Comparison of ENCODE assay signal across 8 mouse cellular contexts in genomic region chr2:92430723-92431541, GRCm38 (mm10). TPM values are rescaled to one million over a fixed set of nuclear protein-coding genes. Genes with fewer than 3 reads are reported as not detected.
A peak's percentile ranks its signal among the peaks of the same experiment; 100 is the strongest.
DNase-seq lines count a peak whose midpoint lies in the region; ATAC-seq and TF ChIP-seq lines count a peak whose summit lies in the region.

No protein-coding gene starts in this region.

- H3K27ac ChIP-seq in hindbrain, embryonic 15.5 days (replicated peaks) = peak overlapping the region; percentile 88
- H3K27ac ChIP-seq in limb, embryonic 11.5 days (replicated peaks; ENCODE audit: low read depth, low read length) = no peak overlapping the region
- H3K27ac ChIP-seq in midbrain, embryonic 12.5 days (replicated peaks) = peak overlapping the region; percentile 64
- H3K27ac ChIP-seq in testis, adult 2 months (ENCODE audit: control insufficient read depth, insufficient read depth, low read depth, low read length) = peak overlapping the region; percentile 27; the same call in 1 of the 2 replicates

- H3K9ac ChIP-seq in hindbrain, embryonic 15.5 days = peak overlapping the region; percentile 76
- no peak overlapping the region for H3K9ac ChIP-seq in limb, embryonic 11.5 days (ENCODE audit: low read length)
- peak overlapping the region; percentile 83 for H3K9ac ChIP-seq in midbrain, embryonic 12.5 days (replicated peaks)

- no peak for TF ChIP-seq CTCF in testis, adult 2 months (IDR thresholded peaks at IDR 0.05; ENCODE audit: control insufficient read depth, insufficient read depth, insufficient replicate concordance, low read depth, low read length)

- peak; percentile 63 for DNase-seq in cerebellum, adult 8-10 months
- DNase-seq in gastrocnemius, adult 18-20 months (ENCODE audit: low spot score) = peak; percentile 77
- no peak for DNase-seq in limb, embryonic 11.5 days (ENCODE audit: low spot score)

- H3K4me3 ChIP-seq in erythroblast, embryonic 14.5 days (replicated peaks) = peak overlapping the region; percentile 95
- peak overlapping the region; percentile 83 for H3K4me3 ChIP-seq in hindbrain, embryonic 15.5 days
- no peak overlapping the region for H3K4me3 ChIP-seq in limb, embryonic 11.5 days (ENCODE audit: low read depth, low read length)
- H3K4me3 ChIP-seq in midbrain, embryonic 12.5 days = peak overlapping the region; percentile 90
- H3K4me3 ChIP-seq in testis, adult 2 months (ENCODE audit: control insufficient read depth, low read depth, low read length) = no peak overlapping the region

- H3K4me1 ChIP-seq in erythroblast, embryonic 14.5 days (ENCODE audit: control insufficient read depth) = peaks cover 65% of the 10 kb centered on the region
- H3K4me1 ChIP-seq in hindbrain, embryonic 15.5 days (replicated peaks) = peaks cover 79% of the 10 kb centered on the region
- peaks cover 19% of the 10 kb centered on the region for H3K4me1 ChIP-seq in limb, embryonic 11.5 days (ENCODE audit: control insufficient read depth, insufficient read depth, low read length)
- peaks cover 70% of the 10 kb centered on the region for H3K4me1 ChIP-seq in midbrain, embryonic 12.5 days
- H3K4me1 ChIP-seq in testis, adult 2 months (ENCODE audit: control insufficient read depth, insufficient read depth, low read length) = peaks cover 16% of the 10 kb centered on the region

- no peaks in the 10 kb centered on the region for H3K27me3 ChIP-seq in erythroblast, embryonic 14.5 days (ENCODE audit: control insufficient read depth)
- H3K27me3 ChIP-seq in hindbrain, embryonic 15.5 days = peaks cover under 1% of the 10 kb centered on the region; the same call in 1 of the 2 replicates
- H3K27me3 ChIP-seq in limb, embryonic 11.5 days (ENCODE audit: control insufficient read depth, insufficient read depth, low read length) = peaks cover 2% of the 10 kb centered on the region; the same call in 1 of the 2 replicates
- peaks cover 8% of the 10 kb centered on the region; the same call in 1 of the 2 replicates for H3K27me3 ChIP-seq in midbrain, embryonic 12.5 days
- no peaks in the 10 kb centered on the region for H3K27me3 ChIP-seq in testis, adult 2 months (ENCODE audit: control insufficient read depth, insufficient read depth, low read length)

- peak overlapping the region; percentile 88 for H3K4me2 ChIP-seq in hindbrain, embryonic 15.5 days
- peak overlapping the region; percentile 27; the same call in 1 of the 2 replicates for H3K4me2 ChIP-seq in limb, embryonic 11.5 days (ENCODE audit: low read depth, severe bottlenecking)
- H3K4me2 ChIP-seq in midbrain, embryonic 12.5 days (replicated peaks) = peak overlapping the region; percentile 89

- WGBS in hindbrain, embryonic 15.5 days = 52% methylated on average over 21 of the region's 21 CpGs
- 75% methylated on average over 21 of the region's 21 CpGs for WGBS in limb, embryonic 11.5 days
- 62% methylated on average over 21 of the region's 21 CpGs for WGBS in midbrain, embryonic 12.5 days

- H3K9me3 ChIP-seq in erythroblast, embryonic 14.5 days (ENCODE audit: control insufficient read depth, low read length) = no peaks in the 10 kb centered on the region
- no peaks in the 10 kb centered on the region for H3K9me3 ChIP-seq in hindbrain, embryonic 15.5 days
- H3K9me3 ChIP-seq in limb, embryonic 11.5 days (ENCODE audit: control insufficient read depth, low read length) = no peaks in the 10 kb centered on the region
- H3K9me3 ChIP-seq in midbrain, embryonic 12.5 days = no peaks in the 10 kb centered on the region

- ATAC-seq in erythroblast, adult 5-6 weeks (replicated peaks; ENCODE audit: low FRiP score, poor library complexity, severe bottlenecking) = no peak
- peak; percentile 42 for ATAC-seq in hindbrain, embryonic 15.5 days (ENCODE audit: low FRiP score, low read depth)
- ATAC-seq in limb, embryonic 11.5 days (ENCODE audit: insufficient number of reproducible peaks, low FRiP score, low TSS enrichment, low read depth) = no peak
- 0 out of 2 replicates have a peak, but pooled peaks have one; percentile 25 for ATAC-seq in midbrain, embryonic 12.5 days (ENCODE audit: low FRiP score, low read depth)

- TF ChIP-seq POLR2A in testis, adult 2 months (IDR thresholded peaks at IDR 0.05; ENCODE audit: control insufficient read depth, low read depth, low read length) = no peak

- peaks cover 14% of the 10 kb centered on the region for H3K36me3 ChIP-seq in erythroblast, embryonic 14.5 days (ENCODE audit: control insufficient read depth)
- H3K36me3 ChIP-seq in hindbrain, embryonic 15.5 days = no peaks in the 10 kb centered on the region
- no peaks in the 10 kb centered on the region; the same call in 1 of the 2 replicates for H3K36me3 ChIP-seq in limb, embryonic 11.5 days (ENCODE audit: control insufficient read depth, insufficient read depth, low read length)
- peaks cover 3% of the 10 kb centered on the region; the same call in 1 of the 2 replicates for H3K36me3 ChIP-seq in midbrain, embryonic 12.5 days
- H3K36me3 ChIP-seq in testis, adult 2 months (ENCODE audit: control insufficient read depth, insufficient read depth, low read length) = no peaks in the 10 kb centered on the region; the same call in 1 of the 2 replicates

RNA-seq across cellular contexts. Expression of gene Cry2, which starts 2.9 kb away (rescaled TPM):
- polyA plus RNA-seq in erythroblast, embryonic 14.5 days (2012) = 0.36 and 0.45 TPM in 2 replicates
- total RNA-seq in erythroblast, adult 5-6 weeks (2015; ENCODE audit: low replicate concordance) = 0.19 and 0.63 TPM in 2 replicates
- 1.3 and 1.5 TPM in 2 replicates for total RNA-seq in erythroblast, adult 5-6 weeks (2017; ENCODE audit: low replicate concordance)
- total RNA-seq in gastrocnemius, adult 18-20 months (2021) = 10 to 100 TPM; 18.5 to 21.2 TPM
- 41.1 and 47.9 TPM in 2 replicates for polyA plus RNA-seq in hindbrain, embryonic 15.5 days (2015; fragmentation: Nextera tagmentation; extraction: Ambion mirVana)
- 18.0 and 18.1 TPM in 2 replicates for polyA plus RNA-seq in limb, embryonic 11.5 days (2014; fragmentation: Nextera tagmentation; extraction: Ambion mirVana)
- polyA plus RNA-seq in midbrain, embryonic 12.5 days (2016; fragmentation: Nextera tagmentation; extraction: Ambion mirVana) = 36.1 and 37.7 TPM in 2 replicates
- 20.4 and 22.0 TPM in 2 replicates for polyA plus RNA-seq in testis, adult 2 months (2012; rRNA removed)

RNA-seq across cellular contexts. Expression of gene Slc35c1, which starts 29.4 kb away (rescaled TPM):
- polyA plus RNA-seq in erythroblast, embryonic 14.5 days (2012) = 0.35 and 0.38 TPM in 2 replicates
- total RNA-seq in erythroblast, adult 5-6 weeks (2015; ENCODE audit: low replicate concordance) = 16.5 and 18.3 TPM in 2 replicates
- total RNA-seq in erythroblast, adult 5-6 weeks (2017; ENCODE audit: low replicate concordance) = 3.1 and 7.1 TPM in 2 replicates
- 1 to 10 TPM; 4.3 to 6.0 TPM for total RNA-seq in gastrocnemius, adult 18-20 months (2021)
- 15.4 and 20.1 TPM in 2 replicates for polyA plus RNA-seq in hindbrain, embryonic 15.5 days (2015; fragmentation: Nextera tagmentation; extraction: Ambion mirVana)
- 8.2 and 9.8 TPM in 2 replicates for polyA plus RNA-seq in limb, embryonic 11.5 days (2014; fragmentation: Nextera tagmentation; extraction: Ambion mirVana)
- 9.3 TPM in 2 replicates for polyA plus RNA-seq in midbrain, embryonic 12.5 days (2016; fragmentation: Nextera tagmentation; extraction: Ambion mirVana)
- polyA plus RNA-seq in testis, adult 2 months (2012; rRNA removed) = 6.9 and 7.8 TPM in 2 replicates

RNA-seq across cellular contexts. Expression of gene Mapk8ip1, which starts 29.9 kb away (rescaled TPM):
- 0.03 TPM in 1 of 2 replicates, not detected in the other for polyA plus RNA-seq in erythroblast, embryonic 14.5 days (2012)
- total RNA-seq in erythroblast, adult 5-6 weeks (2015; ENCODE audit: low replicate concordance) = not detected in 2 replicates
- not detected in 2 replicates for total RNA-seq in erythroblast, adult 5-6 weeks (2017; ENCODE audit: low replicate concordance)
- total RNA-seq in gastrocnemius, adult 18-20 months (2021) = 1 to 10 TPM; 2.8 to 2.9 TPM
- 162 and 178 TPM in 2 replicates for polyA plus RNA-seq in hindbrain, embryonic 15.5 days (2015; fragmentation: Nextera tagmentation; extraction: Ambion mirVana)
- 15.1 and 19.9 TPM in 2 replicates for polyA plus RNA-seq in limb, embryonic 11.5 days (2014; fragmentation: Nextera tagmentation; extraction: Ambion mirVana)
- 105 and 112 TPM in 2 replicates for polyA plus RNA-seq in midbrain, embryonic 12.5 days (2016; fragmentation: Nextera tagmentation; extraction: Ambion mirVana)
- 23.2 and 28.4 TPM in 2 replicates for polyA plus RNA-seq in testis, adult 2 months (2012; rRNA removed)

RNA-seq across cellular contexts. Expression of gene 1700029I15Rik, which starts 48.6 kb away (rescaled TPM):
- 0.23 and 0.41 TPM in 2 replicates for polyA plus RNA-seq in erythroblast, embryonic 14.5 days (2012)
- total RNA-seq in erythroblast, adult 5-6 weeks (2015; ENCODE audit: low replicate concordance) = not detected in 2 replicates
- 0.70 and 4.0 TPM in 2 replicates for total RNA-seq in erythroblast, adult 5-6 weeks (2017; ENCODE audit: low replicate concordance)
- under 1 TPM; 0.66 to 0.73 TPM for total RNA-seq in gastrocnemius, adult 18-20 months (2021)
- 7.8 and 8.8 TPM in 2 replicates for polyA plus RNA-seq in hindbrain, embryonic 15.5 days (2015; fragmentation: Nextera tagmentation; extraction: Ambion mirVana)
- 1.2 and 1.9 TPM in 2 replicates for polyA plus RNA-seq in limb, embryonic 11.5 days (2014; fragmentation: Nextera tagmentation; extraction: Ambion mirVana)
- 7.4 TPM in 2 replicates for polyA plus RNA-seq in midbrain, embryonic 12.5 days (2016; fragmentation: Nextera tagmentation; extraction: Ambion mirVana)
- 565 and 772 TPM in 2 replicates for polyA plus RNA-seq in testis, adult 2 months (2012; rRNA removed)

RNA-seq across cellular contexts. Expression of gene Large2, which starts 56.3 kb away (rescaled TPM):
- 0.03 TPM in 1 of 2 replicates, not detected in the other for polyA plus RNA-seq in erythroblast, embryonic 14.5 days (2012)
- 4.2 TPM in 1 of 2 replicates, not detected in the other for total RNA-seq in erythroblast, adult 5-6 weeks (2015; ENCODE audit: low replicate concordance)
- not detected in 2 replicates for total RNA-seq in erythroblast, adult 5-6 weeks (2017; ENCODE audit: low replicate concordance)
- under 1 TPM in 1 of 2 experiments, not detected in 1; 0.57 TPM for total RNA-seq in gastrocnemius, adult 18-20 months (2021)
- 1.5 TPM in 2 replicates for polyA plus RNA-seq in hindbrain, embryonic 15.5 days (2015; fragmentation: Nextera tagmentation; extraction: Ambion mirVana)
- 11.8 and 13.2 TPM in 2 replicates for polyA plus RNA-seq in limb, embryonic 11.5 days (2014; fragmentation: Nextera tagmentation; extraction: Ambion mirVana)
- 4.7 and 7.4 TPM in 2 replicates for polyA plus RNA-seq in midbrain, embryonic 12.5 days (2016; fragmentation: Nextera tagmentation; extraction: Ambion mirVana)
- 11.2 and 11.8 TPM in 2 replicates for polyA plus RNA-seq in testis, adult 2 months (2012; rRNA removed)

Comparison
In these comparisons a context has a peak if more than half of its experiments do, and no peak if none do; other contexts are left out.
1. H3K4me3 ChIP-seq: peak in erythroblast, embryonic 14.5 days (single experiment), hindbrain, embryonic 15.5 days (single experiment) and midbrain, embryonic 12.5 days (single experiment); none in limb, embryonic 11.5 days (single experiment) and testis, adult 2 months (single experiment).
2. ATAC-seq: peak in hindbrain, embryonic 15.5 days (single experiment) and midbrain, embryonic 12.5 days (single experiment); none in erythroblast, adult 5-6 weeks (single experiment) and limb, embryonic 11.5 days (single experiment).
3. H3K4me2 ChIP-seq: peak in every context shown above with its lines; median percentile 89 in midbrain, embryonic 12.5 days; 88 in hindbrain, embryonic 15.5 days; 27 in limb, embryonic 11.5 days.
4. RNA of gene Cry2, which starts 2.9 kb away (polyA plus RNA-seq): 41.1 to 47.9 TPM in hindbrain, embryonic 15.5 days, 36.1 to 37.7 TPM in midbrain, embryonic 12.5 days, 20.4 to 22.0 TPM in testis, adult 2 months and 18.0 to 18.1 TPM in limb, embryonic 11.5 days; 0.36 to 0.45 TPM in erythroblast, embryonic 14.5 days; every median in the first group is over 10 times any median in the second.
5. RNA of gene Mapk8ip1, which starts 29.9 kb away (polyA plus RNA-seq): 162 to 178 TPM in hindbrain, embryonic 15.5 days, 105 to 112 TPM in midbrain, embryonic 12.5 days, 23.2 to 28.4 TPM in testis, adult 2 months and 15.1 to 19.9 TPM in limb, embryonic 11.5 days; 0.03 TPM in erythroblast, embryonic 14.5 days; every median in the first group is over 10 times any median in the second.